Mouse (Mus musculus): ENCODE data around the gene Rcc1.
"Not testable (repeated sequence)": the region's sequence is repeated elsewhere in the genome, so short reads cannot be mapped to it uniquely, and the experiment has no call there.

Gene Rcc1

DNA sequence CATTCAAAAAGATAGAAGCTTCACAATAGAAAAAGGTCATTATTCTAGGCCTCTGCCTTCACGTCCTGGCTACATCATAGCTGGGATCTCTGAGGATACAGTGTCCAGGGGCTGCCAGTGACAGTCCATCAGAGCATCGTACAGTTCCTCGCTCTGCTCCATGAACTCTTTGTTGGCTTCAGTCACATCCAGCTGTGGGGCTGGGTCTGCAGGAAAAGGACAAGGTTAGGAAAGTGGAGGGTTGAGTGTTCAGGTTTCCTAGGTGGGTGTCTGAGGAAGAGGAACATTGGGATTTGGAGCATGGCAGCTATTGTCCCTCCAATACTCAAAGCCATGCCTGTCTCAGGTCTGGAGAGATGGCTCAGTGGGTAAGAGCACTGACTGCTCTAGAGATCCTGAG is 41.6 kb downstream of the Rcc1 start:
- no peak for DNase-seq (ENCODE audit: low spot score)

- no peak for DNase-seq (ENCODE audit: low spot score)
Measured at GRCm38 (mm10) chr4:132311209-132311608, 42.2 kb downstream of the Rcc1 start.

- no peak for DNase-seq (ENCODE audit: low spot score)
Measured at GRCm38 (mm10) chr4:132309849-132310472, 43.4 kb downstream of the Rcc1 start.

- no peak for DNase-seq (ENCODE audit: low spot score)
Measured at GRCm38 (mm10) chr4:132309140-132309848, 44.1 kb downstream of the Rcc1 start.

DNA sequence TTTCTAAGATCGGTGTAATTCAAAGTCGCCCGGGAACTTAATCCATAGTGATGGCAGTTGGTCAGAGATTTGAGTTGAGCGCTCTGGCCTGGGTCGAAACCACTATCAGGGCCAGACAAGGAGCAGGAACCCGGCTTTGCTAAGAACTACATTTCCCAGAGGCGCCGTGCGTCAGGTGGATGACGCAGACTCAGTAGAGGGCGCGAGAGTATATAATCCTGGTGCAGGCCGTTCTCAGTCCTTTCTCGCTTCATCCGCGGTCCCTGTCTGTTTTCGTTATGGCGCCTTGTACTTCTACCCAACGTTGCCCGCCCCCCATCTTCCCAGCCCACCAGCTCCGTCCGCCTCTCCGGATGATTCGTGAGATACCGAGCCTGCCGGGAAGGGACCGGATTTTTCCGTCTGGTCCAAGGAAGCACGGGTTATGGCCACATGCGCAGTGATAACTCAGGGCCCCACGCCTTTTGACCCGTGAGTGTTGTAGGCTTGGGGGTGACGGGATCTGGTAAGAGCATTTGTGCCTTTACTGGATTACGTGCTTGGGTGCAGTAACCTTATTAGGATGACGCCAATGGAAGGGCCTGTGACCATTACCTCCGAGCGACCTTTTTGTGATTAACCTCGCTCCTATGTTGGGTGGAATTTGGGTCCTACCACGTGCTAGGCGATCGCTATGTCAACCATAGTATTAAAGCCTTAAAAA is 44.8 kb downstream of the Rcc1 start:
- DNase-seq (ENCODE audit: low spot score) = peak; percentile 92

- DNase-seq (ENCODE audit: low spot score) = no peak
Measured at GRCm38 (mm10) chr4:132306004-132306403, 47.4 kb downstream of the Rcc1 start.

DNA sequence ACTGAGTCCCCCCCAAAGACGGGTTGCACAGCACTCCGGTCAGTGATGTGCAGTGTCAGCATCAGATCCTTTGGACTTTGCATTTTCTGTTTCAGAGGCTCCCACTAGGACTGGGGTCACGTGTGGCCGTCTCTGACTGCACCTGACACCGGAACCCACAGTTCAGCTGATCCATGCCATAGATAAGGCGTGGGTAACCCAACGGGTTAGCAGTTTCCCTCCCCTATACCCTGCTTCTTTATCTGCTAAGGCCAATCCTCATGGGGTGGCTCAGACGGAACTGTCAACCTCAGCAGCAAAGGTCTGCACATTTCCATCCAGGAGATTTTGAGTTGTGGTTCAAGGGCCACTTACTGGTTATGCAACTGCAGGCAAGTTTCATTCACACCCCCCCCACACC is 48.1 kb downstream of the Rcc1 start:
- DNase-seq (ENCODE audit: low spot score) = no peak

DNA sequence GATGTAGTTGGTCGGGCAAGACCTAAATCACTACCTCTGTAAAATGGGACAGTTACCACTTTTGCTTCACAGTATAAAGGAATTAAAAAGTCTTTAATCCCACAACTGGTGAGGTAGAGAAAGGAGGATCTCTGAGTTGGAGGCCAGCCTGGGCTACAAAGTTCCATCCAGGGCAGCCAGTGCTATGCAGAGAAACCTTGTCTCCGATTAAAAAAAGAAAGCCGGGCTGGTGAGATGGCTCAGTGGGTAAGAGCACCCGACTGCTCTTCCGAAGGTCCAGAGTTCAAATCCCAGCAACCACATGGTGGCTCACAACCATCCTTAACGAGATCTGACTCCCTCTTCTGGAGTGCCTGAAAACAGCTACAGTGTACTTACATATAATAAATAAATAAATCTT is 49.9 kb downstream of the Rcc1 start:
- DNase-seq (ENCODE audit: low spot score) = not testable (repeated sequence)

GRCm38 (mm10) chr4:132302939-132303479 is 50.4 kb downstream of the Rcc1 start, which contains the start of gene Rab42:
Gene Rab42, minus strand, starts transcription at chr4:132303385.
- DNase-seq (ENCODE audit: low spot score) = peak; percentile 54

- DNase-seq (ENCODE audit: low spot score) = no peak
Measured at GRCm38 (mm10) chr4:132301965-132302938, 51.2 kb downstream of the Rcc1 start.

DNA sequence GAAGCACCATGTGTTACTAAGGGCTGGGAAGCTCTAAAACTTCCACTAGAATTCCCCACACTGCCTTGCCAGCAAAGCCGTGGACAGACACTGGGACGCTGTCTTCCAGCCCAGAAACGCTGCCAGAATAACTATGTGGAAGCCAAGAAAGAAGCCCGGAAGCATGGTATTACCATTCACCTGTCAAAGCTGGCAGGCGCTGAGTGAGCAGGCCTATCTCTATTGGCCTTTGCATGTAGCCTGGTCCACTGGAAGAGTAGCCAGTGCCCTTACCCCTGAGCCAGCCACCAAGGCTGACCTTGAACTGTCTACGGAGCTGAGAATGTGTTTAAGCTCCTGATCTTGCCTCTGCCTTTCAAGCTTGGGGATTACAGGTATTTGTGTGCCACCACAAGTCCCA is 51.9 kb downstream of the Rcc1 start:
- DNase-seq (ENCODE audit: low spot score) = no peak

DNA sequence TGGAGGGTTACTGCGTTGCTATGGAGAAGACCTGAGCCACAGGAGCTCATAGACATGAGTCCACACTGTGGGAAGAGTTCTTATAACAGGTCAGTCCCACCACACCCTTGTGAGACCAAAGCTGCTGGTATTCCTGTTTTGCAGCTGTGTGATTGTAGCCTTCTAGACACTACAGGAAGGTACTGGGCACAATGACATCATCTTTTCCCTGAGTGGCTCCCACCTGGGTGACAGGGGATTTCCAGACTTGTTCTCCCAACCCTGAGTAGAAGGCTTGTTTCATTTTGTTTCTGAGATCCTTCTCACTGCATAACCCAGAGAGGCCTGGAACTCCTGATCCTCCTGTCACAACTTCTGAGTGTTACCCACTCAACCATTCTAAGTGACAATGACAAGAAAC is 53.6 kb downstream of the Rcc1 start:
- no peak for DNase-seq (ENCODE audit: low spot score)

DNA sequence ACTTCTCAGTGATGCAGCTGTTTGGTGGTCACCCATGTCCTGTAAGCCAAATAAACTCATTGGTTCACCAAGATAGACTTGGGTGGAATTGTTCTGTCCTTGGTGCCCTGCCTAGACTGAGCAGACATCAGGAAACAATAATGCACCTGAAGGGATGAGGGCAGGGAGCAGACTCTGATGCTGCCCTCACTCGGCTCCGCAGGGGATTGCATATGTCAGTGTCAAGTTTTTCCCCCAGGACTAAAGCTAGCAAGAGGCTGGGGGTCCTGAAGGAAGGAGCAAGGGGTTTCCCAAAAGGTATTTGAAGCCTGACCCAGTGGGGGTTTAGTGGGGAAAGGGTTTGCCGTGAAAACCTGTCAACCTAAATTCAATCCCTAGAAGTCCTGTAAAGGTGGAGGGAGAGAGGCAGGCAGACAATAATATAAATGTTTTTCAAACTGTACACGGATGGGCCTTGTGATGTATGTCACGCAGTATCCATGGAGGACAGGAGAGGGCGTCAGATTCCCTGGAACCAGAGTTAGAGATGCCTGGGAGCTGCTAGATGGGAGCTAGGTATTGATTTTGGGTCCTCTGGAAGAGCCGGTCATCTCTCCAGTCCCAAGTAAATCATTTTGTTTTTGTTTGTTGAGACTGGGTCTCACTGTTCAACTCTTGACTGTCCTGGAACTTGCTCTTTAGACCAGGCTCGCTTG is 57.6 kb downstream of the Rcc1 start:
- no peak for DNase-seq (ENCODE audit: low spot score)

DNA sequence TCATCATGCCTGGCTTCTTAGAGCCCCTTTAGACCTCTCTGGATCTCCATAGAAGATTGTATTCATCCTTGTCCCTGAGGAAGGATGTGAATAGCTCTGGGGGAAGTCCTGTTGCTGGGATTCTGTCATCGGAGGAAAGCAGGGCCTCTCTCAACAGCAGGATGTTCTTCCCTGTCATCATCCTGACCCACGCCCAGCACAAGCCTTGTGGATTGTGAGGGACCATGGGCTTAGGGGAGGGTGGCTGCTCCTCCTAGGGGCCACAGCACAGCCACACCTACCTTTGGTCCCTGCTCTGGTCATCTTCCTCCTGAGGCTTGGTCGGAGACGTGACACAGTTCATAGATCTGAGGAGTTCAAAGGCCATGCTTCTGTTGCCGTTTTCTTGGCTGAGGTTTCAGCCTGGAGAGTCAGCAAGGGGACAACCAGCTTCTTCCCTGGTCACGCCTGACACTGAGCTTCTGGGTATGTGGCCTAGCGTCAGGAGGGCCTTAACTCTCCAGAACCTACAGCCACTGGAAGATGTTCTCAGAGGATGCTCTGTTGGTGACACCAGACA is 59.6 kb downstream of the Rcc1 start:
- DNase-seq (ENCODE audit: low spot score) = no peak

DNA sequence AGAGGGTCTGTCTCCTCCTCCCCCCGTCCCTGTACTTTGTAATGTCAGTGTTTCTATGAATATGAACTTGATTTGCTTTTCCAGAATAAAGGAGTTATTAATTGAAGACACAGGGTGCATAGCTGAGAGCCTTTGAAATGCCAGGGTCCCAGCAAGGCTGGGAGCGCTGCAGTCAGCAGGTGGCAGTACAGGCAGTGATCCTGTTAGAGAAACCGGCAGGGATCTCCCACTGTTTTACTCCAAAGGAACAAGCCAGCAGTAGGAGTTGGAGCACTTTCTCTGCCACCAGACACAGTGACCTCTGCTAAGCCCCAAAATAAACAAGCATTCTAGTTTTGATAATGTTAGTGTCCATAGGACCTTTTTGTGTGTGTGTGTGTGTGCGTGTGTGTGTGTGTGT is 60.4 kb downstream of the Rcc1 start:
- no peak for DNase-seq (ENCODE audit: low spot score)

- DNase-seq (ENCODE audit: low spot score) = no peak
Measured at GRCm38 (mm10) chr4:132291624-132292335, 61.6 kb downstream of the Rcc1 start.

DNA sequence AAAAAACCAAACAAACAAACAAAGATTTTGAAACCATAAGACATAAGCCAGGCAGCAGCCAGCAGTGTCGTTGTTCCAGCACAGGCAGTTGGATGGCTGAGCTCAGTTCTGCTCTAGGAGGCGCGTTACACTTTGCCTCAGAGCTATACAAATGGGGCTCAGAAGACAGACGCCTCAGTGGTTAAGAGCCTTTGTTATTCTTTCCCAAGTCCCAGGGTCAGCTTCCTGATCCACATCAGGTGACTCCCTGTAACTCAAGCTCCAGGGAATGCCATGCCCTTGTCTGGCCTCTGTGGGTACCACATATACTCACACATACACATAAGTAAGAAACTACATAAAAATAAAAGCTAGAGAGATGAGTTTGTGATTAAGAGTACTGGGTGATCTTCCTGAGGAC is 62.3 kb downstream of the Rcc1 start:
- DNase-seq (ENCODE audit: low spot score) = no peak

DNA sequence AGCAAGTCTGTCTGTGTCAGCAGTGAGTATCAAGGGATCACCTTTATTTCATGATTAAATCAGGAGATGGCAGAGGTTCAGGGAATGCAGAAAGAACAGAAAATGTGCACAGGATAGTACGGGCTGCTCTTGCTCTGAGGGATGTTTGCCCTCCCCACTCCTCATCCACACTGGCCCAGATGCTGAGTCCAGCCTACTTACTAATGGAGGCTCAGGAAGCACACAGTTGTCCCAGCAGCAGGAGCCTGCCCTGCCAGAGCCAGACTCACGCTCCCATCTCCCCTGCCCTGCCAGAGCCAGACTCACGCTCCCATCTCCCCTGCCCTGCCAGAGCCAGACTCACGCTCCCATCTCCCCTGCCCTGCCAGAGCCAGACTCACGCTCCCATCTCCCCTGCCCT is 64.6 kb downstream of the Rcc1 start:
- DNase-seq (ENCODE audit: low spot score) = not testable (repeated sequence)

Data from testis, postnatal 14 days (tissue).